Mouse (Mus musculus): ENCODE measurements at regions not wholly inside any gene's neighbourhood (a gene's known extent, or its start where the extent isn't known, plus 50 kb on each side); places are given as distances from the start of the nearest gene placed in this dataset.

DNA sequence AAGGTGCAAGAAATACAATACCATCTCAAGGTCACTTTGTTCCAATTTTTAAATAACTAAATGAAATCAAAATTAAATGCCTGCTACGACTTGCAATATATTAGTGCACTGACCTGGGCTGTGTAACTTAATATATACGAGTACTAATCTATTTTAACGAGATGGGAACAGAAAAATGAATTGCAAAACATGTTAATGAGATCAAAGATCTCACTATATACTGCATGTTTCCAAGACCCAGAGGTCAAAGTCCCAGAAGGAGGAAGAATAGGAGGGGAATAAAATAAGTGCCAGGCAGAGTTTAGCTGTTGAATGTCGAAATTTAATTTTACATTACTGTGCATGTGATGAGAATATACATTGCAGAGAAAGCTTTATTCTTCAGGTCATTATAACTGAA lies 614.7 kb downstream of the Kctd8 start:
- no peak overlapping the region for H3K9ac ChIP-seq (ENCODE audit: low read length)
- no peak overlapping the region for H3K4me2 ChIP-seq (ENCODE audit: low read length)
- H3K36me3 ChIP-seq (ENCODE audit: control insufficient read depth, insufficient read depth, low read length): no peaks in the 10 kb centered on the region
- DNase-seq (ENCODE audit: low spot score) (no peak), ATAC-seq (replicated peaks; ENCODE audit: low FRiP score, low TSS enrichment, low read depth) (no peak)
- no peaks in the 10 kb centered on the region for H3K27me3 ChIP-seq (replicated peaks; ENCODE audit: control insufficient read depth, insufficient read depth, low read length)
- H3K27ac ChIP-seq (ENCODE audit: low read depth): no peak overlapping the region
- no peaks in the 10 kb centered on the region for H3K4me1 ChIP-seq (replicated peaks; ENCODE audit: control insufficient read depth, insufficient read depth, low read length)
- 69% methylated on average over 4 of the region's 4 CpGs for WGBS
- no peaks in the 10 kb centered on the region for H3K9me3 ChIP-seq (ENCODE audit: control insufficient read depth, low read length)
- no peak overlapping the region for H3K4me3 ChIP-seq (ENCODE audit: low read depth, low read length)

GRCm38 (mm10) chr5:68735186-68735585 lies 606.3 kb downstream of the Kctd8 start:
- Histone ChIP-seq H3K27ac (ENCODE audit: low read depth) (no peak overlapping the region), H3K27me3 (replicated peaks; ENCODE audit: control insufficient read depth, insufficient read depth, low read length) (no peaks in the 10 kb centered on the region), H3K9me3 (ENCODE audit: control insufficient read depth, low read length) (no peaks in the 10 kb centered on the region), H3K4me2 (ENCODE audit: low read length) (no peak overlapping the region), H3K4me3 (ENCODE audit: low read depth, low read length) (no peak overlapping the region), H3K4me1 (replicated peaks; ENCODE audit: control insufficient read depth, insufficient read depth, low read length) (no peaks in the 10 kb centered on the region), H3K9ac (ENCODE audit: low read length) (no peak overlapping the region), H3K36me3 (ENCODE audit: control insufficient read depth, insufficient read depth, low read length) (no peaks in the 10 kb centered on the region)
- 63% methylated on average over 5 of the region's 5 CpGs for WGBS
- no peak for ATAC-seq (replicated peaks; ENCODE audit: low FRiP score, low TSS enrichment, low read depth)
- DNase-seq (ENCODE audit: low spot score): no peak

DNA sequence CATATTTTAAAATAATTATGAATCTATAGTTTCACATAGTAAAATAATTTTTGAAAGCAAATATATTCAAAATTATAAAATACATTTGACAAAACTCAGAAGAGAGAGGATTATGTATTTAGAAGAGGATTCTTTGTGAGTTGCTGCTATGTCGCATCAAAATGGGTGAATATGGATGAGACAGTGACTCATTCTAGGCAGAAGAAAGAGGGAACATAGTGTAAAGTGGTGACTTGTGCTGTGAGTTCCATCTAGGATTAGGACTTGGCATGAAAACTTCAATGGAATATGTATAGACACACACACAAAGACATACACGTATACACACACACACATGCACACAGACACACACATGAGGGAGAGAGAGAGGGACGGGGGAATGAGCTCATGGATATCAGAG lies 591.0 kb downstream of the Kctd8 start:
- Histone ChIP-seq H3K27me3 (replicated peaks; ENCODE audit: control insufficient read depth, insufficient read depth, low read length) (no peaks in the 10 kb centered on the region), H3K4me2 (ENCODE audit: low read length) (no peak overlapping the region), H3K9me3 (ENCODE audit: control insufficient read depth, low read length) (no peaks in the 10 kb centered on the region), H3K4me3 (ENCODE audit: low read depth, low read length) (no peak overlapping the region), H3K27ac (ENCODE audit: low read depth) (no peak overlapping the region), H3K9ac (ENCODE audit: low read length) (no peak overlapping the region), H3K4me1 (replicated peaks; ENCODE audit: control insufficient read depth, insufficient read depth, low read length) (no peaks in the 10 kb centered on the region), H3K36me3 (ENCODE audit: control insufficient read depth, insufficient read depth, low read length) (no peaks in the 10 kb centered on the region)
- DNase-seq (ENCODE audit: low spot score): no peak
- no peak for ATAC-seq (replicated peaks; ENCODE audit: low FRiP score, low TSS enrichment, low read depth)
- 85% methylated on average over 3 of the region's 3 CpGs for WGBS

DNA sequence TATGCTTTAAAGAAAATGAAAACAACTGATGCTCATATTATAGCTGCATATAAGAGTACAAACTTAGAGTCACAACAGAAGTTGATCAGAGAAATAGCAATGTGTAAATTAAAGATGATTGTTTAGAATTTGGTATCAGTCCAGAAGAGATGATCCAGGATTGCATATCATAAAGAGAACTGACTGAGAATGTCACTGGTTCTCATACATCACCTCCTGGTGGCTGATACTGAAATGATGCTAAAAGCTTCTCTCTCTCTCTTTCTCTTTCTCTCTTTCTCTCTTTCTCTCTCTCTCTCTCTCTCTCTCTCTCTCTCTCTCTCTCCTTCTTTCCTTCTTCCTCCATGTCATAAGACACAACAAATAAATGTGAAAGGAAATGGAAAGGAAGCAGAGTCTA lies 588.5 kb downstream of the Kctd8 start:
- Histone ChIP-seq H3K4me1 (replicated peaks; ENCODE audit: control insufficient read depth, insufficient read depth, low read length) (no peaks in the 10 kb centered on the region), H3K9me3 (ENCODE audit: control insufficient read depth, low read length) (no peaks in the 10 kb centered on the region), H3K36me3 (ENCODE audit: control insufficient read depth, insufficient read depth, low read length) (no peaks in the 10 kb centered on the region), H3K9ac (ENCODE audit: low read length) (no peak overlapping the region), H3K27ac (ENCODE audit: low read depth) (no peak overlapping the region), H3K4me3 (ENCODE audit: low read depth, low read length) (no peak overlapping the region), H3K27me3 (replicated peaks; ENCODE audit: control insufficient read depth, insufficient read depth, low read length) (no peaks in the 10 kb centered on the region), H3K4me2 (ENCODE audit: low read length) (no peak overlapping the region)
- DNase-seq (ENCODE audit: low spot score) (no peak), ATAC-seq (replicated peaks; ENCODE audit: low FRiP score, low TSS enrichment, low read depth) (no peak)
